Mouse (Mus musculus) activated CD4-positive, CD25-positive, alpha-beta regulatory T cell (primary cell): Measurements from ENCODE around the gene Pin1. TPM values are rescaled to one million over a fixed set of nuclear protein-coding genes. Genes with fewer than 3 reads are reported as not detected.

Experiments
- polyA plus RNA-seq, 2 experiments: library from polyadenylated mRNA; unstranded; fragments of 100-300 nt; shearing (Covaris generic); gene quantifications; one replicate each; pipeline ENCODE4 v1.2.1; 2017

Gene Pin1
- 10 to 100 TPM; 23.0 to 28.2 TPM for polyA plus RNA-seq

GRCm38 (mm10) chr9:20651602-20652259 lies at the start of gene Pin1:
Gene Pin1, plus strand, starts transcription at chr9:20652095.

GRCm38 (mm10) chr9:20642101-20642895 lies 9.6 kb upstream of the Pin1 start, which contains the start of gene Ubl5:
Gene Ubl5, plus strand, starts transcription at chr9:20642878.

GRCm38 (mm10) chr9:20644360-20645081 lies 7.4 kb upstream of the Pin1 start, which contains the start of gene Fbxl12:
Gene Fbxl12, minus strand, starts transcription at chr9:20644767.

Other genes with a start within 250 kb of the Pin1 start
- gene Zfp26, start 191.9 kb upstream of the Pin1 start, polyA plus RNA-seq, result 10 to 100 TPM; 26.8 to 30.2 TPM
- 10 to 100 TPM; 12.7 to 23.8 TPM for gene Zfp426, start 159.3 kb upstream of the Pin1 start, polyA plus RNA-seq
- gene Zfp266, start 130.7 kb upstream of the Pin1 start, polyA plus RNA-seq, result 10 to 100 TPM; 23.0 to 32.3 TPM
- gene Zfp846, start 70.8 kb upstream of the Pin1 start, polyA plus RNA-seq, result 10 to 100 TPM; 10.5 to 10.9 TPM
- gene Ubl5, start 9.2 kb upstream of the Pin1 start, polyA plus RNA-seq, result 100 to 1,000 TPM; 410 to 443 TPM
- 10 to 100 TPM; 38.6 to 46.9 TPM for gene Fbxl12, start 7.3 kb upstream of the Pin1 start, polyA plus RNA-seq
- gene Olfm2, start 94.3 kb downstream of the Pin1 start, polyA plus RNA-seq, result under 1 TPM; 0.11 to 0.80 TPM
- under 1 TPM in 1 of 2 experiments, not detected in 1; 0.05 TPM for gene Col5a3, start 163.0 kb downstream of the Pin1 start, polyA plus RNA-seq
- not detected for gene Rdh8, start 166.4 kb downstream of the Pin1 start, polyA plus RNA-seq
- 10 to 100 TPM; 41.6 to 48.0 TPM for gene A230050P20Rik, start 216.5 kb downstream of the Pin1 start, polyA plus RNA-seq
- gene Angptl6, start 227.6 kb downstream of the Pin1 start, polyA plus RNA-seq, result 1 to 10 TPM; 1.7 to 3.3 TPM
- 10 to 100 TPM; 51.5 to 79.7 TPM for gene Ppan, start 236.1 kb downstream of the Pin1 start, polyA plus RNA-seq
- gene Eif3g, start 246.5 kb downstream of the Pin1 start, polyA plus RNA-seq, result 100 to 1,000 TPM; 206 to 307 TPM